ENCODE assay signal across 23 mouse cellular contexts in the genomic region with DNA sequence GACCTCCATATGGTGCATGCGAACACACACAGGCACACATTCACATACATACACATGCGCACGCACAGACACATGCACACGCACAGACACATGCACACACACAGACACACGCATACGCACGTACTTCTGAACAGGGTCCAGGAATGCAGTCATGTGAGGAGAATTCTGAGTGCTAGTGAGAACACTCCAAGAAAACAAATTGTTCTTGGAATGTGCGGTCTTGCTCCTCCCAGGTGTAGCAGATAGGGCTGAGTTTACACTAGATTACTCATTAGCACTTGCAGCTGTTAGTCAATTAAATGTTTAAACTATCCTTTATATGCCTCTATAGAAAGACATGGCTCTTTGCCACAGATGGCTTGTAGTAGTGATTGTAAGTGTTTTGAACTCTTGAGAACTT. TPM values are rescaled to one million over a fixed set of nuclear protein-coding genes. Genes with fewer than 3 reads are reported as not detected.
DNase-seq lines count a peak whose midpoint lies in the region; ATAC-seq and TF ChIP-seq lines count a peak whose summit lies in the region.
"Had no signal": no experiment of that assay in that cellular context is flagged by ENCODE, and none has a peak within 500 bp of the region (broad histone marks: within the 10 kb centered on the region; RNA-seq: fewer than 3 reads in every experiment).

No protein-coding gene starts in this region.

- TF ChIP-seq CTCF in lung, adult 2 months (IDR thresholded peaks at IDR 0.05; ENCODE audit: insufficient read depth, low read length) = no peak
- no peak for TF ChIP-seq CTCF in midbrain, postnatal 0 days (IDR thresholded peaks at IDR 0.05)

- H3K4me3 ChIP-seq in kidney, embryonic 16.5 days (ENCODE audit: low read length) = no peak overlapping the region
- peak overlapping the region; percentile 47 for H3K4me3 ChIP-seq in lung, adult 2 months (replicated peaks; ENCODE audit: extremely low read depth, low read depth, low read length)
- no peak overlapping the region for H3K4me3 ChIP-seq in stomach, embryonic 16.5 days (replicated peaks; ENCODE audit: low read length)
- H3K4me3 ChIP-seq in heart, embryonic 12.5 days = no peak overlapping the region
- no peak overlapping the region for H3K4me3 ChIP-seq in midbrain, postnatal 0 days (ENCODE audit: low read depth, low read length)
- H3K4me3 ChIP-seq: embryonic facial prominence, embryonic 12.5 days; gastrocnemius, adult 2 months; heart, embryonic 10.5 days; limb, embryonic 13.5 days; liver, embryonic 12.5 days had no signal

- H3K36me3 ChIP-seq in kidney, embryonic 16.5 days (ENCODE audit: insufficient read depth, low read length) = no peaks in the 10 kb centered on the region
- H3K36me3 ChIP-seq in stomach, embryonic 16.5 days (ENCODE audit: control insufficient read depth, insufficient read depth, low read length) = no peaks in the 10 kb centered on the region
- no peaks in the 10 kb centered on the region; the same call in 1 of the 2 replicates for H3K36me3 ChIP-seq in heart, embryonic 12.5 days
- no peaks in the 10 kb centered on the region for H3K36me3 ChIP-seq in midbrain, postnatal 0 days (ENCODE audit: insufficient read depth, low read length)
- H3K36me3 ChIP-seq: embryonic facial prominence, embryonic 12.5 days; heart, embryonic 10.5 days; liver, embryonic 12.5 days had no signal

- no peak for DNase-seq in kidney, postnatal 10 days
- DNase-seq in lung, adult 2 months = peak; percentile 18
- peak; percentile 16 for DNase-seq in lung, postnatal 10 days
- no peak for DNase-seq in gastrocnemius, postnatal 25 days
- no peak for DNase-seq in midbrain, postnatal 0 days (ENCODE audit: low spot score)
- DNase-seq: adrenal gland, postnatal 10 days; cerebellum, adult 18-20 months; cerebellum, postnatal 14 days; gastrocnemius, adult 2 months; layer of hippocampus, postnatal 36 days had no signal

- H3K4me2 ChIP-seq in kidney, embryonic 16.5 days (replicated peaks; ENCODE audit: low read depth, low read length) = no peak overlapping the region
- H3K4me2 ChIP-seq in stomach, embryonic 16.5 days (ENCODE audit: low read depth, low read length) = no peak overlapping the region
- no peak overlapping the region for H3K4me2 ChIP-seq in heart, embryonic 12.5 days
- H3K4me2 ChIP-seq in midbrain, postnatal 0 days (ENCODE audit: low read depth, low read length, poor library complexity, severe bottlenecking) = no peak overlapping the region
- H3K4me2 ChIP-seq: embryonic facial prominence, embryonic 12.5 days; limb, embryonic 13.5 days; liver, embryonic 12.5 days had no signal

- WGBS in kidney, embryonic 16.5 days = 92% methylated on average over 8 of the region's 8 CpGs
- 75% methylated on average over 8 of the region's 8 CpGs for WGBS in lung, adult 2 months
- 86% methylated on average over 8 of the region's 8 CpGs for WGBS in stomach, embryonic 16.5 days
- 91% methylated on average over 8 of the region's 8 CpGs for WGBS in heart, embryonic 12.5 days
- WGBS in midbrain, postnatal 0 days = 93% methylated on average over 8 of the region's 8 CpGs

- H3K27me3 ChIP-seq in kidney, embryonic 16.5 days (ENCODE audit: insufficient read depth, low read length) = peaks cover 3% of the 10 kb centered on the region; the same call in 1 of the 2 replicates
- no peaks in the 10 kb centered on the region for H3K27me3 ChIP-seq in stomach, embryonic 16.5 days (ENCODE audit: control insufficient read depth, insufficient read depth, low read length)
- no peaks in the 10 kb centered on the region for H3K27me3 ChIP-seq in heart, embryonic 12.5 days (replicated peaks)
- no peaks in the 10 kb centered on the region for H3K27me3 ChIP-seq in midbrain, postnatal 0 days (ENCODE audit: insufficient read depth, low read length)
- H3K27me3 ChIP-seq: embryonic facial prominence, embryonic 12.5 days; limb, embryonic 13.5 days; liver, embryonic 12.5 days had no signal

- no peak overlapping the region for H3K27ac ChIP-seq in kidney, embryonic 16.5 days (ENCODE audit: low read length)
- no peak overlapping the region for H3K27ac ChIP-seq in stomach, embryonic 16.5 days (ENCODE audit: low read length)
- no peak overlapping the region for H3K27ac ChIP-seq in heart, embryonic 12.5 days (ENCODE audit: poor library complexity, severe bottlenecking)
- H3K27ac ChIP-seq in midbrain, postnatal 0 days (ENCODE audit: low read depth, low read length) = no peak overlapping the region
- H3K27ac ChIP-seq: embryonic facial prominence, embryonic 12.5 days; gastrocnemius, adult 2 months; heart, embryonic 10.5 days; limb, embryonic 13.5 days; liver, embryonic 12.5 days had no signal

- H3K4me1 ChIP-seq in kidney, embryonic 16.5 days (ENCODE audit: insufficient read depth, low read length) = no peaks in the 10 kb centered on the region
- H3K4me1 ChIP-seq in lung, adult 2 months (ENCODE audit: control insufficient read depth, insufficient read depth, low read length) = no peaks in the 10 kb centered on the region
- H3K4me1 ChIP-seq in stomach, embryonic 16.5 days (ENCODE audit: control insufficient read depth, insufficient read depth, low read length) = no peaks in the 10 kb centered on the region
- H3K4me1 ChIP-seq in heart, embryonic 12.5 days (replicated peaks) = no peaks in the 10 kb centered on the region
- no peaks in the 10 kb centered on the region for H3K4me1 ChIP-seq in midbrain, postnatal 0 days (ENCODE audit: insufficient read depth, low read length)
- H3K4me1 ChIP-seq: embryonic facial prominence, embryonic 12.5 days; heart, embryonic 10.5 days; limb, embryonic 13.5 days; liver, embryonic 12.5 days had no signal

- no peaks in the 10 kb centered on the region for H3K9me3 ChIP-seq in kidney, embryonic 16.5 days (ENCODE audit: low read length)
- H3K9me3 ChIP-seq in stomach, embryonic 16.5 days (replicated peaks; ENCODE audit: control insufficient read depth, low read length) = no peaks in the 10 kb centered on the region
- no peaks in the 10 kb centered on the region for H3K9me3 ChIP-seq in heart, embryonic 12.5 days (replicated peaks)
- H3K9me3 ChIP-seq in midbrain, postnatal 0 days (ENCODE audit: low read length) = no peaks in the 10 kb centered on the region
- H3K9me3 ChIP-seq: embryonic facial prominence, embryonic 12.5 days; heart, embryonic 10.5 days; limb, embryonic 13.5 days; liver, embryonic 12.5 days had no signal

- peak; percentile 31; the same call in 1 of the 2 replicates for ATAC-seq in kidney, embryonic 16.5 days (ENCODE audit: low FRiP score, low TSS enrichment)
- peak; percentile 53; the same call in 1 of the 2 replicates for ATAC-seq in stomach, embryonic 16.5 days (ENCODE audit: insufficient read depth, low FRiP score)
- ATAC-seq in heart, embryonic 12.5 days (ENCODE audit: insufficient number of reproducible peaks, low FRiP score) = no peak
- ATAC-seq in midbrain, postnatal 0 days (ENCODE audit: low FRiP score) = no peak
- ATAC-seq: hindbrain, embryonic 16.5 days; liver, embryonic 12.5 days; midbrain, embryonic 16.5 days had no signal

- no peak for TF ChIP-seq POLR2A in lung, adult 2 months (IDR thresholded peaks at IDR 0.05; ENCODE audit: borderline replicate concordance, extremely low read depth, low read depth, low read length)

- no peak overlapping the region for H3K9ac ChIP-seq in kidney, embryonic 16.5 days (replicated peaks; ENCODE audit: low read length)
- no peak overlapping the region for H3K9ac ChIP-seq in stomach, embryonic 16.5 days (ENCODE audit: low read length)
- no peak overlapping the region for H3K9ac ChIP-seq in heart, embryonic 12.5 days
- no peak overlapping the region for H3K9ac ChIP-seq in midbrain, postnatal 0 days (replicated peaks; ENCODE audit: low read length, poor library complexity, severe bottlenecking)
- H3K9ac ChIP-seq: embryonic facial prominence, embryonic 12.5 days; limb, embryonic 13.5 days; liver, embryonic 12.5 days had no signal

RNA-seq across cellular contexts. Expression of a gene that starts 7.2 kb away (rescaled TPM):
- 11.3 and 12.9 TPM in 2 replicates for polyA plus RNA-seq in kidney, embryonic 16.5 days (2015; fragmentation: Nextera tagmentation; extraction: Ambion mirVana)
- 3.6 and 4.3 TPM in 2 replicates for polyA plus RNA-seq in lung, adult 2 months (2012; rRNA removed)
- polyA plus RNA-seq in stomach, embryonic 16.5 days (2015; fragmentation: Nextera tagmentation; extraction: Ambion mirVana) = 7.3 and 9.3 TPM in 2 replicates
- 5.1 and 5.4 TPM in 2 replicates for polyA plus RNA-seq in heart, embryonic 12.5 days (2016; fragmentation: Nextera tagmentation; extraction: Ambion mirVana)
- 1 to 10 TPM; 1.2 to 3.2 TPM for total RNA-seq in gastrocnemius, postnatal 25 days (2021)
- 17.6 and 20.6 TPM in 2 replicates for total RNA-seq in midbrain, postnatal 0 days (2014; rRNA removed)
- 11.1 and 12.6 TPM in 2 replicates for polyA plus RNA-seq in midbrain, postnatal 0 days (2015; fragmentation: Nextera tagmentation; extraction: Ambion mirVana)

RNA-seq across cellular contexts. Expression of a gene that starts 18.5 kb away (rescaled TPM):
- 11.0 and 12.8 TPM in 2 replicates for polyA plus RNA-seq in kidney, embryonic 16.5 days (2015; fragmentation: Nextera tagmentation; extraction: Ambion mirVana)
- polyA plus RNA-seq in lung, adult 2 months (2012; rRNA removed) = 1.0 and 1.3 TPM in 2 replicates
- 6.1 and 6.5 TPM in 2 replicates for polyA plus RNA-seq in stomach, embryonic 16.5 days (2015; fragmentation: Nextera tagmentation; extraction: Ambion mirVana)
- 7.8 and 8.4 TPM in 2 replicates for polyA plus RNA-seq in heart, embryonic 12.5 days (2016; fragmentation: Nextera tagmentation; extraction: Ambion mirVana)
- total RNA-seq in gastrocnemius, postnatal 25 days (2021) = 1 to 10 TPM; 3.2 to 3.9 TPM
- 14.8 and 16.3 TPM in 2 replicates for total RNA-seq in midbrain, postnatal 0 days (2014; rRNA removed)
- polyA plus RNA-seq in midbrain, postnatal 0 days (2015; fragmentation: Nextera tagmentation; extraction: Ambion mirVana) = 6.7 and 8.8 TPM in 2 replicates

RNA-seq across cellular contexts. Expression of a gene that starts 38.0 kb away (rescaled TPM):
- 26.1 and 30.8 TPM in 2 replicates for polyA plus RNA-seq in kidney, embryonic 16.5 days (2015; fragmentation: Nextera tagmentation; extraction: Ambion mirVana)
- 0.26 and 0.34 TPM in 2 replicates for polyA plus RNA-seq in lung, adult 2 months (2012; rRNA removed)
- 14.6 and 16.0 TPM in 2 replicates for polyA plus RNA-seq in stomach, embryonic 16.5 days (2015; fragmentation: Nextera tagmentation; extraction: Ambion mirVana)
- polyA plus RNA-seq in heart, embryonic 12.5 days (2016; fragmentation: Nextera tagmentation; extraction: Ambion mirVana) = 2.7 and 4.1 TPM in 2 replicates
- total RNA-seq in gastrocnemius, postnatal 25 days (2021) = not detected
- 196 and 224 TPM in 2 replicates for total RNA-seq in midbrain, postnatal 0 days (2014; rRNA removed)
- 602 and 631 TPM in 2 replicates for polyA plus RNA-seq in midbrain, postnatal 0 days (2015; fragmentation: Nextera tagmentation; extraction: Ambion mirVana)
- total RNA-seq: granulocyte monocyte progenitor cell, adult 5-6 weeks; megakaryocyte-erythroid progenitor cell, adult 5-6 weeks had no signal

RNA-seq across cellular contexts. Expression of a gene that starts 54.2 kb away (rescaled TPM):
- polyA plus RNA-seq in kidney, embryonic 16.5 days (2015; fragmentation: Nextera tagmentation; extraction: Ambion mirVana) = 21.3 and 23.7 TPM in 2 replicates
- 0.62 TPM in 1 of 2 replicates, not detected in the other for polyA plus RNA-seq in lung, adult 2 months (2012; rRNA removed)
- polyA plus RNA-seq in stomach, embryonic 16.5 days (2015; fragmentation: Nextera tagmentation; extraction: Ambion mirVana) = 21.8 and 23.1 TPM in 2 replicates
- 11.7 and 12.1 TPM in 2 replicates for polyA plus RNA-seq in heart, embryonic 12.5 days (2016; fragmentation: Nextera tagmentation; extraction: Ambion mirVana)
- total RNA-seq in gastrocnemius, postnatal 25 days (2021) = 1 to 10 TPM; 1.6 to 5.3 TPM
- 3.0 and 5.8 TPM in 2 replicates for total RNA-seq in midbrain, postnatal 0 days (2014; rRNA removed)
- polyA plus RNA-seq in midbrain, postnatal 0 days (2015; fragmentation: Nextera tagmentation; extraction: Ambion mirVana) = 34.5 and 41.2 TPM in 2 replicates
- total RNA-seq: MEL had no signal
- polyA plus RNA-seq: C2C12 had no signal

RNA-seq across cellular contexts. Expression of a gene that starts 54.2 kb away (rescaled TPM):
- 4.7 and 6.6 TPM in 2 replicates for polyA plus RNA-seq in kidney, embryonic 16.5 days (2015; fragmentation: Nextera tagmentation; extraction: Ambion mirVana)
- 0.25 and 0.49 TPM in 2 replicates for polyA plus RNA-seq in lung, adult 2 months (2012; rRNA removed)
- polyA plus RNA-seq in stomach, embryonic 16.5 days (2015; fragmentation: Nextera tagmentation; extraction: Ambion mirVana) = 4.4 and 4.9 TPM in 2 replicates
- polyA plus RNA-seq in heart, embryonic 12.5 days (2016; fragmentation: Nextera tagmentation; extraction: Ambion mirVana) = 1.4 and 2.3 TPM in 2 replicates
- not detected for total RNA-seq in gastrocnemius, postnatal 25 days (2021)
- total RNA-seq in midbrain, postnatal 0 days (2014; rRNA removed) = 1.9 and 7.9 TPM in 2 replicates
- polyA plus RNA-seq in midbrain, postnatal 0 days (2015; fragmentation: Nextera tagmentation; extraction: Ambion mirVana) = 7.5 and 9.5 TPM in 2 replicates
- total RNA-seq: MEL had no signal

Comparison
In these comparisons a context has a peak if more than half of its experiments do, and no peak if none do; other contexts are left out.
1. ATAC-seq: peak in kidney, embryonic 16.5 days (single experiment) and stomach, embryonic 16.5 days (single experiment); none in heart, embryonic 12.5 days (single experiment) and midbrain, postnatal 0 days (single experiment).
2. DNase-seq: peak in lung, adult 2 months (single experiment) and lung, postnatal 10 days (single experiment); none in kidney, postnatal 10 days (single experiment), gastrocnemius, postnatal 25 days (single experiment) and midbrain, postnatal 0 days (single experiment).
3. RNA of a gene that starts 38.0 kb away (polyA plus RNA-seq): 602 to 631 TPM in midbrain, postnatal 0 days; 26.1 to 30.8 TPM in kidney, embryonic 16.5 days, 14.6 to 16.0 TPM in stomach, embryonic 16.5 days, 2.7 to 4.1 TPM in heart, embryonic 12.5 days and 0.26 to 0.34 TPM in lung, adult 2 months; every median in the first group is over 10 times any median in the second.